Mouse (Mus musculus) MEL (cell line): ENCODE measurements around the gene Scrn3.

ENCODE experiments used
- CTCF ChIP-seq, 3 experiments: IDR thresholded peaks in 2 of 3; conservative IDR thresholded peaks in 1 of 3; 2 replicates each; pipeline ENCODE4 v1.5.1; 2011 to 2012; ENCODE audit warnings: low read length in 3 of 3, low read depth in 2 of 3, mild to moderate bottlenecking in 2 of 3, improper control_type of control experiment in 1 of 3, inconsistent platforms in 1 of 3, mixed read lengths in 1 of 3, moderate library complexity in 1 of 3; ENCODE audit not compliant: control insufficient read depth in 1 of 3, insufficient read depth in 1 of 3, poor library complexity in 1 of 3, severe bottlenecking in 1 of 3
- EP300 ChIP-seq, 2 experiments: IDR thresholded peaks; 2 replicates each; pipeline ENCODE4 v1.6.1; 2011; ENCODE audit warnings: improper control_type of control experiment in 2 of 2, low read length in 2 of 2, low read depth in 1 of 2, mild to moderate bottlenecking in 1 of 2
- POLR2A ChIP-seq, 2 experiments: IDR thresholded peaks; 2 replicates each; pipeline ENCODE4 v1.6.1; 2011 to 2012; ENCODE audit warnings: low read length in 2 of 2, mild to moderate bottlenecking in 2 of 2, control low read depth in 1 of 2, improper control_type of control experiment in 1 of 2, low read depth in 1 of 2, moderate library complexity in 1 of 2; ENCODE audit not compliant: control insufficient read depth in 1 of 2, insufficient read depth in 1 of 2, poor library complexity in 1 of 2

DNA sequence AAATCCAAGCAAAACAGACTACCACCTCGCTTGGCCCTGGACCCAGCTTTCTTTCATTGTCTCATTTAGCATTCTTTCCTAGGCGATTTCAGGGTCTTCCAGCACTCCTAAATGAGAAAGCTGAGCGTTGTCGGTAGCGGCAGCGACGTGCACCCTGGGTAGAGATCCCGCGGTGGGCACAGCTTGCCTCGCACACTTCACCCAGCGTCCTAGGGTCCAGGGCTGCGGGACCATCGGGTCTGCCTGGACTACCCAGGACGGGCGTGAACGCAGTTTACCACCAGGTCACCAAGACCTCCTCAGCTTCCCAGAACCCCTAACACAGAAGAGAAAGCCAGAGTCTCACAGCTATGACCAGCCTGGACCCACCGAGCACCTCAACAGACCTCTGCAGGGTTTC is 33.5 kb upstream of the Scrn3 start:
- TF ChIP-seq POLR2A (IDR thresholded peaks at IDR 0.05; ENCODE audit: control insufficient read depth in 1 of 2, insufficient read depth in 1 of 2, low read depth in 1 of 2, low read length in 2 of 2, poor library complexity in 1 of 2) (no peak), CTCF (IDR thresholded peaks at IDR 0.05 in 2 of 3, conservative IDR thresholded peaks at IDR 0.05 in 1 of 3; ENCODE audit: control insufficient read depth in 1 of 3, insufficient read depth in 1 of 3, low read depth in 2 of 3, low read length in 3 of 3, poor library complexity in 1 of 3, severe bottlenecking in 1 of 3) (no peak), EP300 (IDR thresholded peaks at IDR 0.05; ENCODE audit: low read depth in 1 of 2, low read length in 2 of 2) (no peak)
